In the genomic region with DNA sequence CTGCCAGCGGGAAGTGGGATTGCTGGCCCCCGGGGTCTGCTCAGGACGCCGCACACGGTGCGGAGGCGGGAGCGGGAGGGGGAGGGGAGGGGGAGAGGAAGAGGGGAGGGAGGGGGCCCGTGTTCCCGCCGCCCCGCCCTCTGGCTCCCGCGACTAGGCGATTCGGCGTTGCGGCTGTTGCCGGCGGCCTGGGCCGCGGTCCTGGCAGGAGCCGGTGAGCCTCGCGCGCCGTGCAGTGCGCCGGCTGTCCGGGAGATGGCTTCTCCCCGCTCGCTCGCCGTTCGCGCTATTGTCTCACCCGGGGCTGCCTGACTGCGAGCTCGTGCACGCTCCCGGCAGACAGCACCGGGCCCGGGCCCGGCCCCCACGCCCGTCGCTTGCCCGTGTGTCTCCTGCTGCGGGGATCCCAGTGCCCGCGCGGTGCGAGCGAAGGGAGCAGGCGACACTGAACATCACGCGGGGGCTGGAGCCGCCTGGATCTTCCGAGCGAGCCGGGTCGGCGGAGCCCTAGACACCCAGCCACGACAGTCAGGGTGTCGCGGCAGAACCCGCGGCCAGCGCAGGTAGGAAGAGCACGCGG, we compare ENCODE assay signal across 8 mouse cellular contexts. TPM values are rescaled to one million over a fixed set of nuclear protein-coding genes. Genes with fewer than 3 reads are reported as not detected.
A peak's percentile ranks its signal among the peaks of the same experiment; 100 is the strongest.
DNase-seq lines count a peak whose midpoint lies in the region; ATAC-seq lines count a peak whose summit lies in the region.

No protein-coding gene starts in this region.

- peak; percentile 86 to 93 for DNase-seq in adrenal gland, adult (ENCODE audit: inconsistent age in 2 of 2, low spot score in 1 of 2)
- DNase-seq in embryo, embryonic 10 days (ENCODE audit: low spot score) = peak; percentile 89
- peak; percentile 87 for DNase-seq in gastrocnemius, postnatal 14 days
- DNase-seq in induced T-regulatory cell, adult 2 months (ENCODE audit: low read depth) = peak; percentile 77
- peak; percentile 65 to 73 for DNase-seq in left cerebral cortex, postnatal 25 days (ENCODE audit: low spot score in 2 of 2)
- DNase-seq in right cerebral cortex, postnatal 14 days = peak; percentile 73
- DNase-seq in urinary bladder, postnatal 36 days (ENCODE audit: low spot score in 2 of 2) = peak; percentile 72 to 76

- intact Hi-C loops in gastrocnemius, postnatal 14 days (cut with DNase I; ENCODE audit: low total_unique reads) = loop anchor here (5.0 kb wide), 1 partner anchor 36 kb away; no protein-coding TSS in a partner anchor
- intact Hi-C loops in left cerebral cortex, postnatal 25 days (cut with DNase I) = loop anchor here (2.0 kb wide), 1 partner anchor 87 kb away; no protein-coding TSS in a partner anchor

- ATAC-seq in megakaryocyte-erythroid progenitor cell, adult 5-6 weeks (replicated peaks; ENCODE audit: low FRiP score, low TSS enrichment, poor library complexity, severe bottlenecking) = peak; percentile 86

RNA-seq across cellular contexts. Expression of a gene that starts 0.5 kb away (rescaled TPM):
- 10 to 100 TPM; 12.2 to 21.6 TPM for total RNA-seq in gastrocnemius, postnatal 14 days (2021)
- 10 to 100 TPM; 12.8 to 18.2 TPM for total RNA-seq in left cerebral cortex, postnatal 25 days (2021)
- total RNA-seq in megakaryocyte-erythroid progenitor cell, adult 5-6 weeks (2014; fragmentation: Nextera tagmentation) = 3.5 and 4.0 TPM in 2 replicates
- 0.33 and 0.88 TPM in 2 replicates for total RNA-seq in megakaryocyte-erythroid progenitor cell, adult 5-6 weeks (2017)

RNA-seq across cellular contexts. Expression of a gene that starts 15.6 kb away (rescaled TPM):
- 10 to 100 TPM; 23.0 to 33.2 TPM for total RNA-seq in gastrocnemius, postnatal 14 days (2021)
- 10 to 100 TPM; 73.9 to 92.0 TPM for total RNA-seq in left cerebral cortex, postnatal 25 days (2021)
- total RNA-seq in megakaryocyte-erythroid progenitor cell, adult 5-6 weeks (2014; fragmentation: Nextera tagmentation) = 126 and 190 TPM in 2 replicates
- total RNA-seq in megakaryocyte-erythroid progenitor cell, adult 5-6 weeks (2017) = 110 and 145 TPM in 2 replicates

Comparison
In these comparisons a context has a peak if more than half of its experiments do, and no peak if none do; other contexts are left out.
1. Peak in every context shown above with its lines: DNase-seq and ATAC-seq.